Mouse (Mus musculus): ENCODE measurements around the gene Adamts9. TPM values are rescaled to one million over a fixed set of nuclear protein-coding genes. Genes with fewer than 3 reads are reported as not detected.

The Adamts9 gene
- total and polyA plus RNA-seq, 2 experiments = 0.43 to 2.1 TPM

- TF ChIP-seq POLR2A (IDR thresholded peaks at IDR 0.05; ENCODE audit: extremely low read depth, insufficient read depth, low read length) = no peak
- no peak for TF ChIP-seq CTCF (IDR thresholded peaks at IDR 0.05; ENCODE audit: low read depth, low read length)
- Histone ChIP-seq H3K27me3 (ENCODE audit: control insufficient read depth, insufficient read depth, low read length) (no peaks in the 10 kb centered on the region), H3K9ac (ENCODE audit: low read depth, low read length) (no peak overlapping the region), H3K36me3 (ENCODE audit: control insufficient read depth, insufficient read depth, low read length) (no peaks in the 10 kb centered on the region), H3K4me3 (ENCODE audit: insufficient read depth, low read depth, low read length) (no peak overlapping the region), H3K27ac (replicated peaks; ENCODE audit: insufficient read depth, low read depth, low read length) (no peak overlapping the region), H3K4me1 (ENCODE audit: control insufficient read depth, insufficient read depth, low read length) (no peaks in the 10 kb centered on the region), H3K79me2 (ENCODE audit: control insufficient read depth, insufficient read depth, low read length) (no peaks in the 10 kb centered on the region)
- 63% methylated on average over 1 of the region's 1 CpGs for WGBS
- no peak for DNase-seq (ENCODE audit: extremely low read depth, low read depth, low spot score)
Measured at GRCm38 (mm10) chr6:92904037-92904436, 39.3 kb downstream of the Adamts9 start.

DNA sequence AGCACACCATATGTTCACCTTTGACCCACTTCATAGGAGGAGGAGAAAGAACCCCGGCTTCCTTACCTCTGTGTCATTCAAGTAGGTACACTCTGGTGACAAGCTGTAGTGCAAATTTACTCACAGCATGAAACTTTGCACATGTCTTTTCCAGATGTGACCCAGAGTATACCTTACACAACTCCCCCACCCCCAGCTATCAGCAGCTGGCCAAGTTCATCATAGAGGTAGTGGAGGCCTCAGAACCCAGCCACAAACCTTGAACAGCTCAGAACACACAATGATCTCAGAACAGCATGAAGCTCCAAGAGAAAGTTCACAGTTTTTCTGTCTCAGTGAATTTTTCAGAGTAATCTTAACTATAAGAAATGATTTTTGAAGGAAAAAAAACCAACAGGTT, 51.8 kb downstream of the Adamts9 start:
- Histone ChIP-seq H3K4me1 (ENCODE audit: control insufficient read depth, insufficient read depth, low read length) (no peaks in the 10 kb centered on the region), H3K27me3 (ENCODE audit: control insufficient read depth, insufficient read depth, low read length) (no peaks in the 10 kb centered on the region), H3K9ac (ENCODE audit: low read depth, low read length) (no peak overlapping the region), H3K79me2 (ENCODE audit: control insufficient read depth, insufficient read depth, low read length) (no peaks in the 10 kb centered on the region), H3K36me3 (ENCODE audit: control insufficient read depth, insufficient read depth, low read length) (no peaks in the 10 kb centered on the region), H3K27ac (replicated peaks; ENCODE audit: insufficient read depth, low read depth, low read length) (no peak overlapping the region), H3K4me3 (ENCODE audit: insufficient read depth, low read depth, low read length) (no peak overlapping the region)
- WGBS = 51% methylated on average over 1 of the region's 1 CpGs
- DNase-seq (ENCODE audit: extremely low read depth, low read depth, low spot score) = no peak
- no peak for TF ChIP-seq POLR2A (IDR thresholded peaks at IDR 0.05; ENCODE audit: extremely low read depth, insufficient read depth, low read length)
- no peak for TF ChIP-seq CTCF (IDR thresholded peaks at IDR 0.05; ENCODE audit: low read depth, low read length)

DNA sequence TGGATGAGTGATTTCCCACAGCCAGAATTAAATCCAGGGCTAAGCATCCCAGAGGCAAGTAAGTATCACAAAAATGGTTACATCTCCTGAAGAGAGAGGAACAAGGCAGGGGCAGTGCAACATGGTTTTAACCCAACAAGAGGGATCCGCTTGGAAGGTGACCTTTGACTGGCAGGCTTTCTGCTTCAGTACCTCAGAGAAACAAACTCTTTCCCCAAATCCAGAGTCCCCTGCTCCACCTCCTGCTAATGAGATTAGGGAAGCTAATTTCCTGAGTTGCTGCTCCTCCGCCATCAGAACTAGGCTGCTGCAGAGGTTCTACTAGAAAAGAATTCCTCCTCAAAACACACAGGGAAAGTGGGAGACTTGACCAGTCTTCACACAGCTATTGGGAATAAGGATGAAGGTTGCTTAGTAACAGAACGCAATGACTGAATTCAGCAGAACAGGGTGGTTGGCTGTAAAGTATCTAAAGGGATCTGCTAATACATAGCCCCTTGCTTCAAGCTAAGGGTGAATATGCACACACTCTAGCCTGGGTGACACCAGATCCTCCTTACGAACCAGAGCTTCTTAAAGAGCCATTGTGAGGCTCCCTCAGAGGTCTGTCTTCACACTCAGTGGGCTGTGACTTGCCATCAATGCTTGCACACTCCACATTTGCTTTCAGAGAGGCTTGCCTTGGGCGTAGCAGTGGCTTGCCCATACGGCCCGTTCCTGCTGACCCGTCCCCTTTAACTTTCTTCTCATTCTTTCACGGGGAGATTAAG, 60.0 kb downstream of the Adamts9 start:
- Histone ChIP-seq H3K9ac (ENCODE audit: low read depth, low read length) (no peak overlapping the region), H3K4me1 (ENCODE audit: control insufficient read depth, insufficient read depth, low read length) (no peaks in the 10 kb centered on the region), H3K36me3 (ENCODE audit: control insufficient read depth, insufficient read depth, low read length) (no peaks in the 10 kb centered on the region), H3K4me3 (ENCODE audit: insufficient read depth, low read depth, low read length) (no peak overlapping the region), H3K79me2 (ENCODE audit: control insufficient read depth, insufficient read depth, low read length) (no peaks in the 10 kb centered on the region), H3K27ac (replicated peaks; ENCODE audit: insufficient read depth, low read depth, low read length) (no peak overlapping the region), H3K27me3 (ENCODE audit: control insufficient read depth, insufficient read depth, low read length) (no peaks in the 10 kb centered on the region)
- no peak for DNase-seq (ENCODE audit: extremely low read depth, low read depth, low spot score)
- TF ChIP-seq CTCF (IDR thresholded peaks at IDR 0.05; ENCODE audit: low read depth, low read length) (no peak), POLR2A (IDR thresholded peaks at IDR 0.05; ENCODE audit: extremely low read depth, insufficient read depth, low read length) (no peak)
- 69% methylated on average over 9 of the region's 9 CpGs for WGBS

DNA sequence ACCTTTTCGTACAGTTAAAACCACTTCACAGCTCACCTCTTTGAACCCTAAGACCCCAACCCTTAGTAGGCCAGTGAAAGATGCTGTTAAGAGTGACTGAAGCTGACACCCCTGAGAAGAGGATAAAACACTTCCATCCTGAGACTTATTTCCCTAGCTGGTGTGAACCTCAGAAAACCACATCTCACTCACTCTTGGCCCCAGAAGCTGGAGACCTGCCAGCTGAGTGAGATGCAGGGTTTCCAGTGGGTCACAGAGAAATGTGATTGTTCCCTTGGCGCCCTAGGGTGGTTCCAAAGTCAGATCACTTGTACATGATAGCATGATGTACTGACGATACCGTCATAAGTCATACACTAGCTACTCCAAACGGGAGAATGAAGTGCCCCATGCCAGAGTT, 60.8 kb downstream of the Adamts9 start:
- Histone ChIP-seq H3K27ac (replicated peaks; ENCODE audit: insufficient read depth, low read depth, low read length) (no peak overlapping the region), H3K4me3 (ENCODE audit: insufficient read depth, low read depth, low read length) (no peak overlapping the region), H3K36me3 (ENCODE audit: control insufficient read depth, insufficient read depth, low read length) (no peaks in the 10 kb centered on the region), H3K79me2 (ENCODE audit: control insufficient read depth, insufficient read depth, low read length) (no peaks in the 10 kb centered on the region), H3K4me1 (ENCODE audit: control insufficient read depth, insufficient read depth, low read length) (no peaks in the 10 kb centered on the region), H3K27me3 (ENCODE audit: control insufficient read depth, insufficient read depth, low read length) (no peaks in the 10 kb centered on the region), H3K9ac (ENCODE audit: low read depth, low read length) (no peak overlapping the region)
- WGBS = 84% methylated on average over 5 of the region's 5 CpGs
- TF ChIP-seq CTCF (IDR thresholded peaks at IDR 0.05; ENCODE audit: low read depth, low read length) (no peak), POLR2A (IDR thresholded peaks at IDR 0.05; ENCODE audit: extremely low read depth, insufficient read depth, low read length) (no peak)
- DNase-seq (ENCODE audit: extremely low read depth, low read depth, low spot score) = no peak

DNA sequence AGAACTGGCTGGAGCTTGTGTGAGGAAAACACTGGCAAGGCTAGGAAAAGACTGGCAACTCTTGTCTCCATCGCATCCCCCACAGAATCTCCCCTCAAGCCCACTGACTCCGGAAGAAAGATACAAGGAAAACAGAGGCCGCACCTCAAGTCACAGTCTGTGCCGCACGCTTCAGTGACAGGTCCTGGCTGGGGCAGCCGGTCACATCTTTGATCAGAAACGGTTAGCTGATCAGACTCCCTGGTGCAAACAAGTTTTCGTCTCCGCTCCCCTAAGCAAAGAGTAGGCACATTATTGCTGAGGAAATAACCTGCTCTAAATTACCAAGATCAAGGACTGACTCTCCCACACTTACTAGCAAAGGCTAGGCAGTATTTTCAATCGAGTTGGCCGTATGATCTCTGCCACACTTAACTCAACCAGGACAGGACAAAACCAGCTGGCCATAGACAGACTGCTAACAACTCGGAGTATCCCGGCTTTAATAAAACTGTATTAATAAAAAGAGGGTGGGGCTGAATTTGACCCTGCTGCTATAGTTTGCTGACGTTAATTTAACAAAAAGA, 63.5 kb downstream of the Adamts9 start:
- Histone ChIP-seq H3K27ac (replicated peaks; ENCODE audit: insufficient read depth, low read depth, low read length) (no peak overlapping the region), H3K36me3 (ENCODE audit: control insufficient read depth, insufficient read depth, low read length) (no peaks in the 10 kb centered on the region), H3K27me3 (ENCODE audit: control insufficient read depth, insufficient read depth, low read length) (no peaks in the 10 kb centered on the region), H3K4me1 (ENCODE audit: control insufficient read depth, insufficient read depth, low read length) (peaks cover 2% of the 10 kb centered on the region; the same call in 1 of the 2 replicates), H3K4me3 (ENCODE audit: insufficient read depth, low read depth, low read length) (no peak overlapping the region), H3K79me2 (ENCODE audit: control insufficient read depth, insufficient read depth, low read length) (no peaks in the 10 kb centered on the region), H3K9ac (ENCODE audit: low read depth, low read length) (no peak overlapping the region)
- DNase-seq (ENCODE audit: extremely low read depth, low read depth, low spot score) = no peak
- WGBS = 85% methylated on average over 14 of the region's 14 CpGs
- TF ChIP-seq CTCF (IDR thresholded peaks at IDR 0.05; ENCODE audit: low read depth, low read length) (no peak), POLR2A (IDR thresholded peaks at IDR 0.05; ENCODE audit: extremely low read depth, insufficient read depth, low read length) (no peak)

GRCm38 (mm10) chr6:92878771-92879170, 64.5 kb downstream of the Adamts9 start:
- Histone ChIP-seq H3K36me3 (ENCODE audit: control insufficient read depth, insufficient read depth, low read length) (no peaks in the 10 kb centered on the region), H3K9ac (ENCODE audit: low read depth, low read length) (no peak overlapping the region), H3K4me3 (ENCODE audit: insufficient read depth, low read depth, low read length) (no peak overlapping the region), H3K27ac (replicated peaks; ENCODE audit: insufficient read depth, low read depth, low read length) (no peak overlapping the region), H3K79me2 (ENCODE audit: control insufficient read depth, insufficient read depth, low read length) (no peaks in the 10 kb centered on the region), H3K27me3 (ENCODE audit: control insufficient read depth, insufficient read depth, low read length) (no peaks in the 10 kb centered on the region), H3K4me1 (ENCODE audit: control insufficient read depth, insufficient read depth, low read length) (peaks cover 2% of the 10 kb centered on the region; the same call in 1 of the 2 replicates)
- WGBS = 89% methylated on average over 5 of the region's 5 CpGs
- TF ChIP-seq CTCF (IDR thresholded peaks at IDR 0.05; ENCODE audit: low read depth, low read length) (no peak), POLR2A (IDR thresholded peaks at IDR 0.05; ENCODE audit: extremely low read depth, insufficient read depth, low read length) (no peak)
- no peak for DNase-seq (ENCODE audit: extremely low read depth, low read depth, low spot score)
